Mouse (Mus musculus): ENCODE measurements around the gene Atg4b. TPM values are rescaled to one million over a fixed set of nuclear protein-coding genes. Genes with fewer than 3 reads are reported as not detected.
A peak's percentile ranks its signal among the peaks of the same experiment; 100 is the strongest.
"Not testable (repeated sequence)": the region's sequence is repeated elsewhere in the genome, so short reads cannot be mapped to it uniquely, and the experiment has no call there.

The Atg4b gene
- polyA plus RNA-seq, 1 experiment from 2014 or later = 85.6 TPM

- peak; percentile 40 for ATAC-seq
- WGBS = under 1% methylated on average over 55 of the region's 59 CpGs
- peak overlapping the region; percentile 98 for H3K4me3 ChIP-seq (ENCODE audit: low read length)
Observed at GRCm38 (mm10) chr1:93753911-93754572, 2.7 kb downstream of the Atg4b start.

GRCm38 (mm10) chr1:93754573-93755290 lies 3.4 kb downstream of the Atg4b start, which contains the start of gene Thap4:
TSS of gene Thap4 (minus strand) at chr1:93754864.
- H3K36me3 ChIP-seq (ENCODE audit: control insufficient read depth, insufficient read depth, low read length) = 0 out of 2 replicates have a peak, but pooled peaks cover 2% of the 10 kb centered on the region
- under 1% methylated on average over 63 of the region's 121 CpGs for WGBS
- H3K4me3 ChIP-seq (ENCODE audit: low read length) = peak within 1 kb of the TSS; percentile 98
- peak within 1 kb of the TSS; percentile 79 for H3K4me2 ChIP-seq (ENCODE audit: low read length)
- H3K27me3 ChIP-seq (replicated peaks; ENCODE audit: control insufficient read depth, insufficient read depth, low read length) = no peaks in the 10 kb centered on the region
- H3K9me3 ChIP-seq (ENCODE audit: control insufficient read depth, low read length) = no peaks in the 10 kb centered on the region
- peak; percentile 95 for ATAC-seq
- peak within 1 kb of the TSS; percentile 82 for H3K27ac ChIP-seq (ENCODE audit: low read depth, low read length)
- H3K4me1 ChIP-seq (ENCODE audit: control insufficient read depth, insufficient read depth, low read depth, low read length) = peaks cover 24% of the 10 kb centered on the region
- peak within 1 kb of the TSS; percentile 92 for H3K9ac ChIP-seq (ENCODE audit: low read depth, low read length)

More at GRCm38 (mm10) chr1:93753911-93754572, 2.7 kb downstream of the Atg4b start:
- H3K4me2 ChIP-seq (ENCODE audit: low read length) = peak overlapping the region; percentile 79
- H3K27me3 ChIP-seq (replicated peaks; ENCODE audit: control insufficient read depth, insufficient read depth, low read length) = no peaks in the 10 kb centered on the region
- H3K27ac ChIP-seq (ENCODE audit: low read depth, low read length) = peak overlapping the region; percentile 82
- H3K36me3 ChIP-seq (ENCODE audit: control insufficient read depth, insufficient read depth, low read length) = 0 out of 2 replicates have a peak, but pooled peaks cover 4% of the 10 kb centered on the region
- H3K9ac ChIP-seq (ENCODE audit: low read depth, low read length) = peak overlapping the region; percentile 92
- no peaks in the 10 kb centered on the region for H3K9me3 ChIP-seq (ENCODE audit: control insufficient read depth, low read length)
- H3K4me1 ChIP-seq (ENCODE audit: control insufficient read depth, insufficient read depth, low read depth, low read length) = peaks cover 24% of the 10 kb centered on the region

GRCm38 (mm10) chr1:93755291-93755610 lies 4.0 kb downstream of the Atg4b start:
- WGBS = under 1% methylated on average over 13 of the region's 13 CpGs
- peak overlapping the region; percentile 82 for H3K27ac ChIP-seq (ENCODE audit: low read depth, low read length)
- ATAC-seq = no peak; the same call in 1 of the 2 replicates

GRCm38 (mm10) chr1:93755618-93756017 lies 4.3 kb downstream of the Atg4b start:
- H3K4me2 ChIP-seq (ENCODE audit: low read length) = peak overlapping the region; percentile 66
- H3K36me3 ChIP-seq (ENCODE audit: control insufficient read depth, insufficient read depth, low read length) = no peaks in the 10 kb centered on the region
- peaks cover 24% of the 10 kb centered on the region for H3K4me1 ChIP-seq (ENCODE audit: control insufficient read depth, insufficient read depth, low read depth, low read length)
- H3K4me3 ChIP-seq (ENCODE audit: low read length) = peak overlapping the region; percentile 98
- no peaks in the 10 kb centered on the region for H3K27me3 ChIP-seq (replicated peaks; ENCODE audit: control insufficient read depth, insufficient read depth, low read length)
- H3K27ac ChIP-seq (ENCODE audit: low read depth, low read length) = no peak overlapping the region
- H3K9ac ChIP-seq (ENCODE audit: low read depth, low read length) = peak overlapping the region; percentile 92
- ATAC-seq = no peak
- no peaks in the 10 kb centered on the region for H3K9me3 ChIP-seq (ENCODE audit: control insufficient read depth, low read length)
- WGBS = 29% methylated on average over 7 of the region's 7 CpGs

More at GRCm38 (mm10) chr1:93755291-93755610, 4.0 kb downstream of the Atg4b start:
- Histone ChIP-seq H3K36me3 (ENCODE audit: control insufficient read depth, insufficient read depth, low read length) (no peaks in the 10 kb centered on the region), H3K4me2 (ENCODE audit: low read length) (peak overlapping the region; percentile 66), H3K4me3 (ENCODE audit: low read length) (peak overlapping the region; percentile 98), H3K27me3 (replicated peaks; ENCODE audit: control insufficient read depth, insufficient read depth, low read length) (no peaks in the 10 kb centered on the region), H3K9ac (ENCODE audit: low read depth, low read length) (peak overlapping the region; percentile 92), H3K4me1 (ENCODE audit: control insufficient read depth, insufficient read depth, low read depth, low read length) (peaks cover 24% of the 10 kb centered on the region), H3K9me3 (ENCODE audit: control insufficient read depth, low read length) (no peaks in the 10 kb centered on the region)

GRCm38 (mm10) chr1:93756154-93756553 lies 4.9 kb downstream of the Atg4b start:
- no peaks in the 10 kb centered on the region for H3K9me3 ChIP-seq (ENCODE audit: control insufficient read depth, low read length)
- H3K4me1 ChIP-seq (ENCODE audit: control insufficient read depth, insufficient read depth, low read depth, low read length) = peaks cover 24% of the 10 kb centered on the region
- H3K27ac ChIP-seq (ENCODE audit: low read depth, low read length) = no peak overlapping the region
- no peak overlapping the region for H3K9ac ChIP-seq (ENCODE audit: low read depth, low read length)
- no peak for ATAC-seq
- peak overlapping the region; percentile 66 for H3K4me2 ChIP-seq (ENCODE audit: low read length)
- H3K36me3 ChIP-seq (ENCODE audit: control insufficient read depth, insufficient read depth, low read length) = no peaks in the 10 kb centered on the region
- no peak overlapping the region for H3K4me3 ChIP-seq (ENCODE audit: low read length)
- no peaks in the 10 kb centered on the region for H3K27me3 ChIP-seq (replicated peaks; ENCODE audit: control insufficient read depth, insufficient read depth, low read length)

- no peaks in the 10 kb centered on the region for H3K27me3 ChIP-seq (replicated peaks; ENCODE audit: control insufficient read depth, insufficient read depth, low read length)
- WGBS = 92% methylated on average over 1 of the region's 1 CpGs
- no peaks in the 10 kb centered on the region for H3K9me3 ChIP-seq (ENCODE audit: control insufficient read depth, low read length)
- no peak overlapping the region for H3K9ac ChIP-seq (ENCODE audit: low read depth, low read length)
- H3K27ac ChIP-seq (ENCODE audit: low read depth, low read length) = no peak overlapping the region
- peaks cover 15% of the 10 kb centered on the region for H3K4me1 ChIP-seq (ENCODE audit: control insufficient read depth, insufficient read depth, low read depth, low read length)
- ATAC-seq = no peak
- no peak overlapping the region for H3K4me2 ChIP-seq (ENCODE audit: low read length)
- H3K36me3 ChIP-seq (ENCODE audit: control insufficient read depth, insufficient read depth, low read length) = no peaks in the 10 kb centered on the region
- no peak overlapping the region for H3K4me3 ChIP-seq (ENCODE audit: low read length)
Observed at GRCm38 (mm10) chr1:93760076-93760475, 8.8 kb downstream of the Atg4b start.

- H3K4me3 ChIP-seq (ENCODE audit: low read length); H3K27me3 ChIP-seq (replicated peaks; ENCODE audit: control insufficient read depth, insufficient read depth, low read length); H3K36me3 ChIP-seq (ENCODE audit: control insufficient read depth, insufficient read depth, low read length); H3K4me2 ChIP-seq (ENCODE audit: low read length); H3K9me3 ChIP-seq (ENCODE audit: control insufficient read depth, low read length); ATAC-seq; H3K9ac ChIP-seq (ENCODE audit: low read depth, low read length); H3K27ac ChIP-seq (ENCODE audit: low read depth, low read length); H3K4me1 ChIP-seq (ENCODE audit: control insufficient read depth, insufficient read depth, low read depth, low read length): not testable (repeated sequence)
- WGBS = 92% methylated on average over 3 of the region's 3 CpGs
Observed at GRCm38 (mm10) chr1:93763531-93763930, 12.2 kb downstream of the Atg4b start.

GRCm38 (mm10) chr1:93764871-93765591 lies 13.7 kb downstream of the Atg4b start:
- H3K4me3 ChIP-seq (ENCODE audit: low read length) = no peak overlapping the region
- no peak for ATAC-seq
- WGBS = 95% methylated on average over 9 of the region's 9 CpGs
- H3K27ac ChIP-seq (ENCODE audit: low read depth, low read length) = no peak overlapping the region
- H3K36me3 ChIP-seq (ENCODE audit: control insufficient read depth, insufficient read depth, low read length) = no peaks in the 10 kb centered on the region; the same call in 1 of the 2 replicates
- H3K27me3 ChIP-seq (replicated peaks; ENCODE audit: control insufficient read depth, insufficient read depth, low read length) = no peaks in the 10 kb centered on the region
- no peaks in the 10 kb centered on the region for H3K9me3 ChIP-seq (ENCODE audit: control insufficient read depth, low read length)
- H3K9ac ChIP-seq (ENCODE audit: low read depth, low read length) = no peak overlapping the region
- no peaks in the 10 kb centered on the region for H3K4me1 ChIP-seq (ENCODE audit: control insufficient read depth, insufficient read depth, low read depth, low read length)
- no peak overlapping the region for H3K4me2 ChIP-seq (ENCODE audit: low read length)

- H3K4me2 ChIP-seq (ENCODE audit: low read length) = no peak overlapping the region
- no peaks in the 10 kb centered on the region for H3K9me3 ChIP-seq (ENCODE audit: control insufficient read depth, low read length)
- H3K27me3 ChIP-seq (replicated peaks; ENCODE audit: control insufficient read depth, insufficient read depth, low read length) = no peaks in the 10 kb centered on the region
- H3K9ac ChIP-seq (ENCODE audit: low read depth, low read length) = no peak overlapping the region
- H3K36me3 ChIP-seq (ENCODE audit: control insufficient read depth, insufficient read depth, low read length) = no peaks in the 10 kb centered on the region; the same call in 1 of the 2 replicates
- H3K4me1 ChIP-seq (ENCODE audit: control insufficient read depth, insufficient read depth, low read depth, low read length) = no peaks in the 10 kb centered on the region
- no peak for ATAC-seq
- H3K27ac ChIP-seq (ENCODE audit: low read depth, low read length) = no peak overlapping the region
- WGBS = 94% methylated on average over 6 of the region's 6 CpGs
- no peak overlapping the region for H3K4me3 ChIP-seq (ENCODE audit: low read length)
Observed at GRCm38 (mm10) chr1:93767600-93767999, 16.3 kb downstream of the Atg4b start.
